8 mouse cellular contexts compared by ENCODE assay signal in genomic region chr7:111122084-111122530, GRCm38 (mm10). TPM values are rescaled to one million over a fixed set of nuclear protein-coding genes. Genes with fewer than 3 reads are reported as not detected.
DNase-seq lines count a peak whose midpoint lies in the region; ATAC-seq and TF ChIP-seq lines count a peak whose summit lies in the region.

No protein-coding gene starts in this region.

- no peaks in the 10 kb centered on the region for H3K9me3 ChIP-seq in forebrain, embryonic 13.5 days (replicated peaks)
- H3K9me3 ChIP-seq in hindbrain, embryonic 13.5 days = no peaks in the 10 kb centered on the region
- no peaks in the 10 kb centered on the region for H3K9me3 ChIP-seq in limb, embryonic 12.5 days
- no peaks in the 10 kb centered on the region for H3K9me3 ChIP-seq in midbrain, embryonic 10.5 days (replicated peaks)

- H3K27ac ChIP-seq in bone marrow macrophage, adult 2 months (ENCODE audit: insufficient read depth, low read depth, low read length) = peak overlapping the region; percentile 88
- peak overlapping the region; percentile 98 for H3K27ac ChIP-seq in forebrain, embryonic 13.5 days
- H3K27ac ChIP-seq in hindbrain, embryonic 13.5 days = peak overlapping the region; percentile 100
- H3K27ac ChIP-seq in limb, embryonic 12.5 days = peak overlapping the region; percentile 98
- peak overlapping the region; percentile 99 for H3K27ac ChIP-seq in midbrain, embryonic 10.5 days (replicated peaks)

- peak overlapping the region; percentile 87 for H3K4me3 ChIP-seq in bone marrow macrophage, adult 2 months (ENCODE audit: insufficient read depth, low read length)
- H3K4me3 ChIP-seq in forebrain, embryonic 13.5 days = peak overlapping the region; percentile 70
- peak overlapping the region; percentile 63 for H3K4me3 ChIP-seq in hindbrain, embryonic 13.5 days
- H3K4me3 ChIP-seq in limb, embryonic 12.5 days (replicated peaks) = peak overlapping the region; percentile 60
- H3K4me3 ChIP-seq in midbrain, embryonic 10.5 days = peak overlapping the region; percentile 74

- H3K4me1 ChIP-seq in bone marrow macrophage, adult 2 months (ENCODE audit: control insufficient read depth, insufficient read depth, low read length) = peaks cover 13% of the 10 kb centered on the region
- peaks cover 15% of the 10 kb centered on the region for H3K4me1 ChIP-seq in forebrain, embryonic 13.5 days
- peaks cover 17% of the 10 kb centered on the region for H3K4me1 ChIP-seq in hindbrain, embryonic 13.5 days (replicated peaks)
- peaks cover 7% of the 10 kb centered on the region for H3K4me1 ChIP-seq in limb, embryonic 12.5 days (replicated peaks)
- peaks cover 17% of the 10 kb centered on the region for H3K4me1 ChIP-seq in midbrain, embryonic 10.5 days

- ATAC-seq in forebrain, embryonic 13.5 days = peak; percentile 87
- ATAC-seq in hindbrain, embryonic 13.5 days (ENCODE audit: low FRiP score) = peak; percentile 92
- ATAC-seq in limb, embryonic 12.5 days (ENCODE audit: insufficient number of reproducible peaks, insufficient read depth, low FRiP score, low TSS enrichment, low read depth) = peak; percentile 86

- no peak for TF ChIP-seq POLR2A in bone marrow macrophage, adult 2 months (IDR thresholded peaks at IDR 0.05; ENCODE audit: borderline replicate concordance, low read depth, low read length)

- H3K27me3 ChIP-seq in forebrain, embryonic 13.5 days = no peaks in the 10 kb centered on the region
- no peaks in the 10 kb centered on the region for H3K27me3 ChIP-seq in hindbrain, embryonic 13.5 days
- no peaks in the 10 kb centered on the region for H3K27me3 ChIP-seq in limb, embryonic 12.5 days
- H3K27me3 ChIP-seq in midbrain, embryonic 10.5 days (ENCODE audit: low read depth, poor library complexity, severe bottlenecking) = no peaks in the 10 kb centered on the region

- peak overlapping the region; percentile 85 for H3K9ac ChIP-seq in forebrain, embryonic 13.5 days
- peak overlapping the region; percentile 92 for H3K9ac ChIP-seq in hindbrain, embryonic 13.5 days
- peak overlapping the region; percentile 80 for H3K9ac ChIP-seq in limb, embryonic 12.5 days (replicated peaks)

- DNase-seq in retina, embryonic 14.5 days (ENCODE audit: low spot score) = peak; percentile 84
- no peak for DNase-seq in retina, postnatal 1 day
- DNase-seq in midbrain, embryonic 10.5 days (ENCODE audit: low spot score) = no peak
- peak; percentile 92 for DNase-seq in yolk sac, embryonic 10.5 days (ENCODE audit: low spot score)

- peak overlapping the region; percentile 80 for H3K4me2 ChIP-seq in forebrain, embryonic 13.5 days
- peak overlapping the region; percentile 90 for H3K4me2 ChIP-seq in hindbrain, embryonic 13.5 days
- peak overlapping the region; percentile 63 for H3K4me2 ChIP-seq in limb, embryonic 12.5 days

- TF ChIP-seq CTCF in bone marrow macrophage, adult 2 months (IDR thresholded peaks at IDR 0.05; ENCODE audit: low read depth, low read length) = no peak

- no peaks in the 10 kb centered on the region for H3K36me3 ChIP-seq in forebrain, embryonic 13.5 days (ENCODE audit: poor library complexity, severe bottlenecking)
- H3K36me3 ChIP-seq in hindbrain, embryonic 13.5 days = 0 out of 2 replicates have a peak, but pooled peaks cover 3% of the 10 kb centered on the region
- peaks cover 16% of the 10 kb centered on the region; the same call in 1 of the 2 replicates for H3K36me3 ChIP-seq in limb, embryonic 12.5 days
- H3K36me3 ChIP-seq in midbrain, embryonic 10.5 days = peaks cover 19% of the 10 kb centered on the region

- 1% methylated on average over 34 of the region's 34 CpGs for WGBS in forebrain, embryonic 13.5 days
- WGBS in hindbrain, embryonic 13.5 days = under 1% methylated on average over 34 of the region's 34 CpGs
- under 1% methylated on average over 34 of the region's 34 CpGs for WGBS in limb, embryonic 12.5 days
- under 1% methylated on average over 34 of the region's 34 CpGs for WGBS in midbrain, embryonic 10.5 days

RNA-seq across cellular contexts. Expression of gene Eif4g2, which starts 39.3 kb away (rescaled TPM):
- polyA plus RNA-seq in bone marrow macrophage, adult 2 months (2012; ENCODE audit: insufficient read depth, insufficient read length, missing spikeins) = 343 and 428 TPM in 2 replicates
- 1,138 and 1,216 TPM in 2 replicates for polyA plus RNA-seq in forebrain, embryonic 13.5 days (2015; fragmentation: Nextera tagmentation; extraction: Ambion mirVana)
- polyA plus RNA-seq in hindbrain, embryonic 13.5 days (2015; fragmentation: Nextera tagmentation; extraction: Ambion mirVana) = 1,147 and 1,168 TPM in 2 replicates
- polyA plus RNA-seq in limb, embryonic 12.5 days (2016; fragmentation: Nextera tagmentation; extraction: Ambion mirVana) = 1,066 and 1,105 TPM in 2 replicates
- polyA plus RNA-seq in midbrain, embryonic 10.5 days (2016; fragmentation: Nextera tagmentation; extraction: Ambion mirVana) = 1,390 and 1,545 TPM in 2 replicates

Comparison
In these comparisons a context has a peak if more than half of its experiments do, and no peak if none do; other contexts are left out.
1. DNase-seq: peak in retina, embryonic 14.5 days (single experiment) and yolk sac, embryonic 10.5 days (single experiment); none in retina, postnatal 1 day (single experiment) and midbrain, embryonic 10.5 days (single experiment).
2. Peak in every context shown above with its lines, with median percentiles within 50 percentile points of each other: H3K27ac ChIP-seq, H3K4me3 ChIP-seq, ATAC-seq, H3K4me2 ChIP-seq and H3K9ac ChIP-seq.